Comparison of ENCODE assay signal across 17 mouse cellular contexts in the genomic region with DNA sequence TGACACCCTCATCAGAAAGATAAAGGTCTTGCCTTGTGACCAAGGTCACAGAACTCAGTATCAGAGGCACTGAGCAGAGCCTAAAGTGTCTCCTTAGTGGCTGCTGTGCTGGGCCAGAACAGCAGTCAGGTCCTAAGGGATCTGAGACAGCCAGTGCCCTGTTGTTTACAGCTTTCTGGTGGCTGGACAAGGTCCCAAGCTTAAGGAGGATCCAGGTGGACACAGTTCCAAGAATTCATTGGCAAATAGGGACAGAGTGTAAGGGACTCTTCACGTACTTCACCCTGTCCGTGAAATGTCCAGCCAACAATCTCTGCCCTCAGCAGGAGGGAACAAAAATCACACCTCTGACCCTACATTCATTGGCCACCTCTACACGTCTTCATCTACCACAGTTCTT. TPM values are rescaled to one million over a fixed set of nuclear protein-coding genes. Genes with fewer than 3 reads are reported as not detected.
"Had no signal": no experiment of that assay in that cellular context is flagged by ENCODE, and none has a peak within 500 bp of the region (broad histone marks: within the 10 kb centered on the region; RNA-seq: fewer than 3 reads in every experiment).

No protein-coding gene starts in this region.

- H3K4me2 ChIP-seq: kidney, embryonic 15.5 days; limb, embryonic 13.5 days; liver, embryonic 12.5 days; lung, embryonic 14.5 days; midbrain, embryonic 12.5 days; neural tube, embryonic 13.5 days had no signal

- H3K9me3 ChIP-seq: kidney, embryonic 15.5 days; limb, embryonic 13.5 days; liver, embryonic 12.5 days; midbrain, embryonic 12.5 days; neural tube, embryonic 13.5 days had no signal

- H3K27ac ChIP-seq: kidney, embryonic 15.5 days; limb, embryonic 13.5 days; liver, embryonic 12.5 days; midbrain, embryonic 12.5 days; neural tube, embryonic 13.5 days had no signal

- ATAC-seq: liver, embryonic 12.5 days; midbrain, embryonic 16.5 days had no signal

- H3K4me1 ChIP-seq: kidney, embryonic 15.5 days; limb, embryonic 13.5 days; liver, embryonic 12.5 days; midbrain, embryonic 12.5 days; neural tube, embryonic 13.5 days had no signal

- H3K9ac ChIP-seq: kidney, embryonic 15.5 days; limb, embryonic 13.5 days; liver, embryonic 12.5 days; lung, embryonic 14.5 days; midbrain, embryonic 12.5 days; neural tube, embryonic 13.5 days had no signal

- H3K27me3 ChIP-seq: kidney, embryonic 15.5 days had no signal

- H3K4me3 ChIP-seq: kidney, embryonic 15.5 days; limb, embryonic 13.5 days; liver, embryonic 12.5 days; midbrain, embryonic 12.5 days; neural tube, embryonic 13.5 days had no signal

- DNase-seq: kidney, postnatal 14 days; left cerebral cortex, postnatal 4 days; lung, embryonic 14.5 days; lung, postnatal 10 days; lung, postnatal 4 days; retina, postnatal 1 day; right cerebral cortex, postnatal 4 days; spleen, adult 18-20 months; thymus, adult 18-20 months; thymus, postnatal 25 days had no signal

- H3K36me3 ChIP-seq: kidney, embryonic 15.5 days; limb, embryonic 13.5 days; liver, embryonic 12.5 days; midbrain, embryonic 12.5 days; neural tube, embryonic 13.5 days had no signal

RNA-seq across cellular contexts. Expression of gene Kcnk3, which starts 40.5 kb away (rescaled TPM):
- total RNA-seq: megakaryocyte, adult 5-6 weeks had no signal
